Mouse (Mus musculus): ENCODE data around the gene Ina. TPM values are rescaled to one million over a fixed set of nuclear protein-coding genes. Genes with fewer than 3 reads are reported as not detected.
"Not testable (repeated sequence)": the region's sequence is repeated elsewhere in the genome, so short reads cannot be mapped to it uniquely, and the experiment has no call there.

The Ina gene
- total RNA-seq, 2 experiments from 2014 or later: 246 to 250 TPM

- intact Hi-C loops (cut with DNase I): loop anchor here (10.0 kb wide), 1 partner anchor 219 kb away; the partner anchor contains the start of gene Cnnm2
- DNase-seq: no peak
Measured at GRCm38 (mm10) chr19:46983966-46984380, 30.5 kb upstream of the Ina start.

- intact Hi-C loops (cut with DNase I): loop anchor here (10.0 kb wide), 1 partner anchor 220 kb away; the partner anchor contains the start of gene Cnnm2
- DNase-seq: no peak
Measured at GRCm38 (mm10) chr19:46984726-46985622, 29.5 kb upstream of the Ina start.

GRCm38 (mm10) chr19:46987646-46988045, 26.9 kb upstream of the Ina start:
- no peak for DNase-seq
- intact Hi-C loops (cut with DNase I): loop anchor here (10.0 kb wide), 1 partner anchor 223 kb away; the partner anchor contains the start of gene Cnnm2

- DNase-seq: no peak
- intact Hi-C loops (cut with DNase I): loop anchor here (10.0 kb wide), 1 partner anchor 224 kb away; the partner anchor contains the start of gene Cnnm2
Measured at GRCm38 (mm10) chr19:46988231-46989087, 26.0 kb upstream of the Ina start.

- DNase-seq: no peak
Measured at GRCm38 (mm10) chr19:46989479-46990152, 24.9 kb upstream of the Ina start.

GRCm38 (mm10) chr19:46990153-46990518, 24.4 kb upstream of the Ina start:
- intact Hi-C loops (cut with DNase I): loop anchor here (2.0 kb wide), 1 partner anchor 115 kb away; no protein-coding TSS in a partner anchor
- no peak for DNase-seq

More at GRCm38 (mm10) chr19:46989479-46990152, 24.9 kb upstream of the Ina start:
- intact Hi-C loops (cut with DNase I): loop anchor here (2.0 to 10.0 kb wide), 2 partner anchors 115 to 225 kb away; partner anchors contain the start of gene Cnnm2

GRCm38 (mm10) chr19:46990625-46991024, 23.9 kb upstream of the Ina start:
- not testable (repeated sequence) for DNase-seq
- intact Hi-C loops (cut with DNase I): loop anchor here (2.0 kb wide), 1 partner anchor 116 kb away; no protein-coding TSS in a partner anchor

- intact Hi-C loops (cut with DNase I): loop anchor here (2.0 kb wide), 1 partner anchor 116 kb away; no protein-coding TSS in a partner anchor
Measured at GRCm38 (mm10) chr19:46991145-46991544, 23.4 kb upstream of the Ina start.

GRCm38 (mm10) chr19:46992329-46992728, 22.2 kb upstream of the Ina start:
- DNase-seq; intact Hi-C loops (cut with DNase I): not testable (repeated sequence)

More at GRCm38 (mm10) chr19:46991145-46991544, 23.4 kb upstream of the Ina start:
- peak; percentile 80 for DNase-seq

- DNase-seq: no peak
- intact Hi-C loops (cut with DNase I): no loop called here
Measured at GRCm38 (mm10) chr19:46996095-46996494, 18.4 kb upstream of the Ina start.

- intact Hi-C loops (cut with DNase I): no loop called here
- no peak for DNase-seq
Measured at GRCm38 (mm10) chr19:46998168-46998870, 16.2 kb upstream of the Ina start.

- no peak for DNase-seq
- intact Hi-C loops (cut with DNase I): no loop called here
Measured at GRCm38 (mm10) chr19:46998953-46999352, 15.5 kb upstream of the Ina start.

GRCm38 (mm10) chr19:46999753-47000152, 14.7 kb upstream of the Ina start:
- intact Hi-C loops (cut with DNase I): no loop called here
- no peak for DNase-seq

GRCm38 (mm10) chr19:47000357-47000756, 14.1 kb upstream of the Ina start:
- intact Hi-C loops (cut with DNase I); DNase-seq: not testable (repeated sequence)

- no peak for DNase-seq
- intact Hi-C loops (cut with DNase I): no loop called here
Measured at GRCm38 (mm10) chr19:47003742-47004511, 10.6 kb upstream of the Ina start.

GRCm38 (mm10) chr19:47005873-47006272, 8.6 kb upstream of the Ina start:
- DNase-seq: no peak
- intact Hi-C loops (cut with DNase I): no loop called here

GRCm38 (mm10) chr19:47006321-47006720, 8.2 kb upstream of the Ina start:
- intact Hi-C loops (cut with DNase I): no loop called here
- peak; percentile 32 for DNase-seq

- intact Hi-C loops (cut with DNase I): no loop called here
- no peak for DNase-seq
Measured at GRCm38 (mm10) chr19:47009420-47009819, 5.1 kb upstream of the Ina start.

- DNase-seq: no peak
- intact Hi-C loops (cut with DNase I): no loop called here
Measured at GRCm38 (mm10) chr19:47009943-47010342, 4.6 kb upstream of the Ina start.
